Mouse (Mus musculus) lung, postnatal 4 days (tissue): ENCODE measurements around the gene Fancc.

Source experiments
- DNase-seq, 2 experiments: peaks; one replicate each; pipeline ENCODE4 v3.0.0; 2021

The Fancc gene

GRCm38 (mm10) chr13:63314608-63314920 lies 182.5 kb downstream of the Fancc start:
- no peak for DNase-seq

GRCm38 (mm10) chr13:63313748-63314607 lies 183.1 kb downstream of the Fancc start:
- DNase-seq = no peak

GRCm38 (mm10) chr13:63313247-63313646 lies 183.8 kb downstream of the Fancc start:
- DNase-seq = no peak

- no peak for DNase-seq
Observed at GRCm38 (mm10) chr13:63311156-63311555, 185.9 kb downstream of the Fancc start.

- DNase-seq = no peak
Observed at GRCm38 (mm10) chr13:63309563-63309962, 187.5 kb downstream of the Fancc start.

GRCm38 (mm10) chr13:63306768-63307167 lies 190.3 kb downstream of the Fancc start:
- DNase-seq = no peak

- peak; percentile 35 to 65 for DNase-seq
Observed at GRCm38 (mm10) chr13:63305160-63306011, 191.7 kb downstream of the Fancc start.

GRCm38 (mm10) chr13:63304799-63305159 lies 192.3 kb downstream of the Fancc start:
- no peak for DNase-seq

- peak in 1 of 2 experiments; percentile 32 for DNase-seq
Observed at GRCm38 (mm10) chr13:63304124-63304792, 192.8 kb downstream of the Fancc start.

GRCm38 (mm10) chr13:63302381-63302780 lies 194.7 kb downstream of the Fancc start:
- DNase-seq = no peak

GRCm38 (mm10) chr13:63301764-63302209 lies 195.3 kb downstream of the Fancc start:
- DNase-seq = peak in 1 of 2 experiments; percentile 24

GRCm38 (mm10) chr13:63300929-63301328 lies 196.1 kb downstream of the Fancc start:
- no peak for DNase-seq

- DNase-seq = no peak
Observed at GRCm38 (mm10) chr13:63298931-63299330, 198.1 kb downstream of the Fancc start.

GRCm38 (mm10) chr13:63297933-63298332 lies 199.1 kb downstream of the Fancc start:
- DNase-seq = no peak

- DNase-seq = no peak
Observed at GRCm38 (mm10) chr13:63297003-63297402, 200.1 kb downstream of the Fancc start.

- DNase-seq = no peak
Observed at GRCm38 (mm10) chr13:63296300-63296699, 200.8 kb downstream of the Fancc start.

- DNase-seq = peak; percentile 52 to 75
Observed at GRCm38 (mm10) chr13:63294359-63295193, 202.5 kb downstream of the Fancc start.

- DNase-seq = no peak
Observed at GRCm38 (mm10) chr13:63293647-63294046, 203.4 kb downstream of the Fancc start.

- no peak for DNase-seq
Observed at GRCm38 (mm10) chr13:63291016-63291415, 206.1 kb downstream of the Fancc start.

- DNase-seq = no peak
Observed at GRCm38 (mm10) chr13:63290126-63290525, 207.0 kb downstream of the Fancc start.

GRCm38 (mm10) chr13:63289687-63290086 lies 207.4 kb downstream of the Fancc start:
- peak in 1 of 2 experiments; percentile 23 for DNase-seq

- peak in 1 of 2 experiments; percentile 13 for DNase-seq
Observed at GRCm38 (mm10) chr13:63289152-63289551, 207.9 kb downstream of the Fancc start.
